Mouse (Mus musculus): ENCODE measurements around the gene 4430402I18Rik.

DNA sequence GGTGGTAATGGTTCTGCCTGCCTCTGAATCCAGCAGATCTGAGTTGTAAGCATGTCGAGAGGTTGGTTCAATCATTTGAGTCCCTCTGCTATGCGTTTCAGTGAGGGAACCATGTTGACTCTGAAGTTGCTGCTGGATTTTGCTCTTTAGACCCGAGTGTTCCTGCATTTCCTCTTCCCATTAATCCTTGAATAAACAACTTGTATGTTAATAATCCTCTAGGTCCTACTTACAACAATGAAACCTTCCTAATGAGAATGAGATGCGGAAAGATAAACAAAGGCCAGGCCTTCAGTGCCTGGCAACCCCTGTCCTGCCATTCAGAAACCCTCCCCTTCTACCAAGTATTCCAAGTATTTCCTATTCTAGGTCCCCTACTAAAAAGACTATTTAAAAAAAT lies 51.1 kb downstream of the 4430402I18Rik start:
- TF ChIP-seq POLR2A (IDR thresholded peaks at IDR 0.05; ENCODE audit: insufficient read depth, low read depth, low read length) = no peak
- TF ChIP-seq EP300 (IDR thresholded peaks at IDR 0.05; ENCODE audit: insufficient read depth, low read depth, low read length) = no peak

Data from heart, adult 2 months (tissue).